Mouse (Mus musculus): ENCODE results near the gene Rab5c. TPM values are rescaled to one million over a fixed set of nuclear protein-coding genes. Genes with fewer than 3 reads are reported as not detected.

The Rab5c gene
- polyA plus RNA-seq, 1 experiment from 2014 or later, result 13.1 TPM

- H3K27ac ChIP-seq, result peak within 1 kb of the TSS; percentile 99
- no peaks in the 10 kb centered on the region for H3K27me3 ChIP-seq (ENCODE audit: low read depth, poor library complexity, severe bottlenecking)
- no peaks in the 10 kb centered on the region for H3K9me3 ChIP-seq (replicated peaks)
- peak within 1 kb of the TSS; percentile 97 for H3K4me3 ChIP-seq
- peaks cover 51% of the 10 kb centered on the region for H3K4me1 ChIP-seq
- H3K36me3 ChIP-seq, result peaks cover 67% of the 10 kb centered on the region
- peak; percentile 74 for DNase-seq (ENCODE audit: low spot score)
- WGBS, result 2% methylated on average over 38 of the region's 38 CpGs
These were observed 24.1 kb downstream of the Rab5c start, which contains the start of gene Hspb9 for GRCm38 (mm10) chr11:100713735-100714533. TSS of gene Hspb9 (plus strand) at chr11:100713850.

- H3K27ac ChIP-seq, result peak overlapping the region; percentile 99
- no peaks in the 10 kb centered on the region for H3K9me3 ChIP-seq (replicated peaks)
- WGBS, result 69% methylated on average over 4 of the region's 4 CpGs
- no peaks in the 10 kb centered on the region for H3K27me3 ChIP-seq (ENCODE audit: low read depth, poor library complexity, severe bottlenecking)
- peaks cover 67% of the 10 kb centered on the region for H3K36me3 ChIP-seq
- peaks cover 51% of the 10 kb centered on the region for H3K4me1 ChIP-seq
- DNase-seq (ENCODE audit: low spot score), result no peak
- H3K4me3 ChIP-seq, result peak overlapping the region; percentile 43
These were observed 24.8 kb downstream of the Rab5c start for GRCm38 (mm10) chr11:100713174-100713573.

- 2% methylated on average over 48 of the region's 48 CpGs for WGBS
- H3K4me1 ChIP-seq, result peaks cover 51% of the 10 kb centered on the region
These were observed 26.0 kb downstream of the Rab5c start, which contains the start of gene Kat2a for GRCm38 (mm10) chr11:100711783-100712615. TSS of gene Kat2a (minus strand) at chr11:100712465.

GRCm38 (mm10) chr11:100710977-100711376, 27.0 kb downstream of the Rab5c start:
- WGBS, result 87% methylated on average over 4 of the region's 4 CpGs
- Histone ChIP-seq H3K9me3 (replicated peaks) (no peaks in the 10 kb centered on the region), H3K27ac (no peak overlapping the region), H3K27me3 (ENCODE audit: low read depth, poor library complexity, severe bottlenecking) (no peaks in the 10 kb centered on the region), H3K36me3 (peaks cover 67% of the 10 kb centered on the region), H3K4me3 (peak overlapping the region; percentile 97; the same call in 1 of the 2 replicates), H3K4me1 (peaks cover 51% of the 10 kb centered on the region)
- no peak for DNase-seq (ENCODE audit: low spot score)

More at GRCm38 (mm10) chr11:100711783-100712615, 26.0 kb downstream of the Rab5c start, which contains the start of gene Kat2a:
- Histone ChIP-seq H3K9me3 (replicated peaks) (no peaks in the 10 kb centered on the region), H3K27ac (peak within 1 kb of the TSS; percentile 99), H3K27me3 (ENCODE audit: low read depth, poor library complexity, severe bottlenecking) (no peaks in the 10 kb centered on the region), H3K4me3 (peak within 1 kb of the TSS; percentile 97), H3K36me3 (peaks cover 67% of the 10 kb centered on the region)
- DNase-seq (ENCODE audit: low spot score), result peak; percentile 87

GRCm38 (mm10) chr11:100710528-100710927, 27.5 kb downstream of the Rab5c start:
- DNase-seq (ENCODE audit: low spot score), result no peak
- H3K4me1 ChIP-seq, result peaks cover 50% of the 10 kb centered on the region
- no peak overlapping the region for H3K4me3 ChIP-seq
- 90% methylated on average over 15 of the region's 15 CpGs for WGBS
- peaks cover 67% of the 10 kb centered on the region for H3K36me3 ChIP-seq
- H3K27ac ChIP-seq, result no peak overlapping the region
- H3K27me3 ChIP-seq (ENCODE audit: low read depth, poor library complexity, severe bottlenecking), result no peaks in the 10 kb centered on the region
- H3K9me3 ChIP-seq (replicated peaks), result no peaks in the 10 kb centered on the region

GRCm38 (mm10) chr11:100709201-100709810, 28.7 kb downstream of the Rab5c start:
- Histone ChIP-seq H3K36me3 (peaks cover 68% of the 10 kb centered on the region), H3K9me3 (replicated peaks) (no peaks in the 10 kb centered on the region), H3K4me1 (peaks cover 46% of the 10 kb centered on the region), H3K4me3 (no peak overlapping the region), H3K27me3 (ENCODE audit: low read depth, poor library complexity, severe bottlenecking) (no peaks in the 10 kb centered on the region), H3K27ac (no peak overlapping the region)
- WGBS, result 94% methylated on average over 9 of the region's 9 CpGs
- DNase-seq (ENCODE audit: low spot score), result no peak

- WGBS, result 95% methylated on average over 23 of the region's 23 CpGs
- H3K4me3 ChIP-seq, result no peak overlapping the region
- H3K27ac ChIP-seq, result no peak overlapping the region
These were observed 32.8 kb downstream of the Rab5c start for GRCm38 (mm10) chr11:100705095-100705747.

GRCm38 (mm10) chr11:100703851-100704531, 34.0 kb downstream of the Rab5c start, which contains the start of gene Dhx58:
TSS of gene Dhx58 (minus strand) at chr11:100704271.
- Histone ChIP-seq H3K4me1 (peaks cover 39% of the 10 kb centered on the region), H3K27ac (no peak within 1 kb of the TSS), H3K9me3 (replicated peaks) (no peaks in the 10 kb centered on the region), H3K36me3 (peaks cover 48% of the 10 kb centered on the region), H3K4me3 (0 out of 2 replicates have a peak within 1 kb of the TSS, but pooled peaks have one; percentile 21), H3K27me3 (ENCODE audit: low read depth, poor library complexity, severe bottlenecking) (peaks cover 7% of the 10 kb centered on the region; the same call in 1 of the 2 replicates)
- 74% methylated on average over 7 of the region's 7 CpGs for WGBS
- DNase-seq (ENCODE audit: low spot score), result no peak

More at GRCm38 (mm10) chr11:100705095-100705747, 32.8 kb downstream of the Rab5c start:
- H3K27me3 ChIP-seq (ENCODE audit: low read depth, poor library complexity, severe bottlenecking), result peaks cover 7% of the 10 kb centered on the region; the same call in 1 of the 2 replicates
- H3K36me3 ChIP-seq, result peaks cover 60% of the 10 kb centered on the region
- DNase-seq (ENCODE audit: low spot score), result no peak
- peaks cover 39% of the 10 kb centered on the region for H3K4me1 ChIP-seq
- H3K9me3 ChIP-seq (replicated peaks), result no peaks in the 10 kb centered on the region

- 67% methylated on average over 11 of the region's 11 CpGs for WGBS
- no peak for DNase-seq (ENCODE audit: low spot score)
- Histone ChIP-seq H3K9me3 (replicated peaks) (no peaks in the 10 kb centered on the region), H3K4me1 (peaks cover 39% of the 10 kb centered on the region), H3K27me3 (ENCODE audit: low read depth, poor library complexity, severe bottlenecking) (peaks cover 7% of the 10 kb centered on the region; the same call in 1 of the 2 replicates), H3K4me3 (no peak overlapping the region), H3K27ac (no peak overlapping the region), H3K36me3 (peaks cover 41% of the 10 kb centered on the region)
These were observed 34.6 kb downstream of the Rab5c start for GRCm38 (mm10) chr11:100703366-100703765.

GRCm38 (mm10) chr11:100702906-100703305, 35.1 kb downstream of the Rab5c start:
- Histone ChIP-seq H3K27me3 (ENCODE audit: low read depth, poor library complexity, severe bottlenecking) (peaks cover 7% of the 10 kb centered on the region; the same call in 1 of the 2 replicates), H3K4me1 (peaks cover 39% of the 10 kb centered on the region), H3K27ac (no peak overlapping the region), H3K9me3 (replicated peaks) (no peaks in the 10 kb centered on the region), H3K4me3 (peak overlapping the region; percentile 21; the same call in 1 of the 2 replicates), H3K36me3 (peaks cover 37% of the 10 kb centered on the region)
- WGBS, result 43% methylated on average over 7 of the region's 7 CpGs
- DNase-seq (ENCODE audit: low spot score), result no peak

- Histone ChIP-seq H3K4me3 (peak overlapping the region; percentile 21; the same call in 1 of the 2 replicates), H3K36me3 (peaks cover 30% of the 10 kb centered on the region), H3K27ac (no peak overlapping the region), H3K4me1 (peaks cover 39% of the 10 kb centered on the region), H3K27me3 (ENCODE audit: low read depth, poor library complexity, severe bottlenecking) (peaks cover 7% of the 10 kb centered on the region; the same call in 1 of the 2 replicates), H3K9me3 (replicated peaks) (no peaks in the 10 kb centered on the region)
- DNase-seq (ENCODE audit: low spot score), result peak; percentile 72
- 35% methylated on average over 19 of the region's 19 CpGs for WGBS
These were observed 35.7 kb downstream of the Rab5c start for GRCm38 (mm10) chr11:100702081-100702851.
